Comparison of ENCODE assay signal across 17 mouse cellular contexts in genomic region chr10:44599331-44599963, GRCm38 (mm10).
DNase-seq lines count a peak whose midpoint lies in the region; ATAC-seq lines count a peak whose summit lies in the region.
"Had no signal": no experiment of that assay in that cellular context is flagged by ENCODE, and none has a peak within 500 bp of the region (broad histone marks: within the 10 kb centered on the region; RNA-seq: fewer than 3 reads in every experiment).

No protein-coding gene starts in this region.

- 42% methylated on average over 10 of the region's 10 CpGs for WGBS in limb, embryonic 10.5 days
- WGBS in kidney, embryonic 16.5 days, result 65% methylated on average over 10 of the region's 10 CpGs

- peak overlapping the region; percentile 72 for H3K27ac ChIP-seq in limb, embryonic 10.5 days
- no peak overlapping the region for H3K27ac ChIP-seq in kidney, embryonic 16.5 days (ENCODE audit: low read length)
- H3K27ac ChIP-seq: heart, embryonic 15.5 days; left cerebral cortex, adult 2 months; lung, embryonic 15.5 days; neural tube, embryonic 13.5 days; stomach, postnatal 0 days had no signal

- peak; percentile 21 to 26 for DNase-seq in cerebellum, postnatal 10 days
- DNase-seq in cerebellum, adult 9-10 months, result no peak
- peak; percentile 21 for DNase-seq in retina, postnatal 1 day
- no peak for DNase-seq in retina, embryonic 14.5 days (ENCODE audit: low spot score)
- no peak for DNase-seq in limb, embryonic 10.5 days (ENCODE audit: low spot score)
- no peak for DNase-seq in adrenal gland, postnatal 14 days
- no peak for DNase-seq in gastrocnemius, postnatal 10 days
- DNase-seq: gastrocnemius, postnatal 25 days; kidney, postnatal 25 days had no signal

- no peak overlapping the region for H3K4me2 ChIP-seq in kidney, embryonic 16.5 days (replicated peaks; ENCODE audit: low read depth, low read length)
- H3K4me2 ChIP-seq: heart, embryonic 15.5 days; lung, embryonic 15.5 days; neural tube, embryonic 13.5 days had no signal

- peaks cover 45% of the 10 kb centered on the region for H3K4me1 ChIP-seq in limb, embryonic 10.5 days
- no peaks in the 10 kb centered on the region for H3K4me1 ChIP-seq in kidney, embryonic 16.5 days (ENCODE audit: insufficient read depth, low read length)
- H3K4me1 ChIP-seq: heart, embryonic 15.5 days; lung, embryonic 15.5 days had no signal

- no peaks in the 10 kb centered on the region for H3K36me3 ChIP-seq in limb, embryonic 10.5 days
- no peaks in the 10 kb centered on the region for H3K36me3 ChIP-seq in kidney, embryonic 16.5 days (ENCODE audit: insufficient read depth, low read length)
- H3K36me3 ChIP-seq: G1E; heart, embryonic 15.5 days; lung, embryonic 15.5 days; neural tube, embryonic 13.5 days had no signal

- H3K9ac ChIP-seq in kidney, embryonic 16.5 days (replicated peaks; ENCODE audit: low read length), result no peak overlapping the region
- H3K9ac ChIP-seq: heart, embryonic 15.5 days; lung, embryonic 15.5 days; neural tube, embryonic 13.5 days had no signal

- no peaks in the 10 kb centered on the region for H3K9me3 ChIP-seq in limb, embryonic 10.5 days (replicated peaks)
- no peaks in the 10 kb centered on the region for H3K9me3 ChIP-seq in kidney, embryonic 16.5 days (ENCODE audit: low read length)
- H3K9me3 ChIP-seq: G1E; heart, embryonic 15.5 days; lung, embryonic 15.5 days; neural tube, embryonic 13.5 days had no signal

- no peaks in the 10 kb centered on the region; the same call in 1 of the 2 replicates for H3K27me3 ChIP-seq in limb, embryonic 10.5 days (ENCODE audit: low read depth, poor library complexity, severe bottlenecking)
- no peaks in the 10 kb centered on the region for H3K27me3 ChIP-seq in kidney, embryonic 16.5 days (ENCODE audit: insufficient read depth, low read length)
- H3K27me3 ChIP-seq: lung, embryonic 15.5 days; neural tube, embryonic 13.5 days had no signal

- ATAC-seq in kidney, embryonic 16.5 days (ENCODE audit: low FRiP score, low TSS enrichment), result no peak
- ATAC-seq: activated CD4-positive, CD25-positive, alpha-beta regulatory T cell, adult 4 months had no signal

- H3K4me3 ChIP-seq in limb, embryonic 10.5 days, result peak overlapping the region; percentile 13; the same call in 1 of the 2 replicates
- H3K4me3 ChIP-seq in kidney, embryonic 16.5 days (ENCODE audit: low read length), result no peak overlapping the region
- H3K4me3 ChIP-seq: heart, embryonic 15.5 days; left cerebral cortex, adult 2 months; lung, embryonic 15.5 days; neural tube, embryonic 13.5 days had no signal

Comparison
In these comparisons a context has a peak if more than half of its experiments do, and no peak if none do; other contexts are left out.
1. DNase-seq: peak in cerebellum, postnatal 10 days (2 of 2) and retina, postnatal 1 day (single experiment); none in cerebellum, adult 9-10 months (single experiment), retina, embryonic 14.5 days (single experiment), limb, embryonic 10.5 days (single experiment), adrenal gland, postnatal 14 days (single experiment) and gastrocnemius, postnatal 10 days (single experiment).